Mouse (Mus musculus) hindlimb bud, embryonic 11.5 days (tissue): ENCODE results near the gene Tdrd7.

ENCODE experiments used
- DNase-seq: peaks from one replicate; pipeline ENCODE4 v3.0.0-alpha.2; 2012; ENCODE audit warnings: low read depth, low spot score; ENCODE audit errors: extremely low spot score

Tdrd7 gene

GRCm38 (mm10) chr4:45964771-45965439 lies at the start of gene Tdrd7:
Tdrd7 (plus strand) TSS chr4:45965334.
- DNase-seq = no peak

GRCm38 (mm10) chr4:45917091-45917490 lies 48.0 kb upstream of the Tdrd7 start:
- DNase-seq = no peak

GRCm38 (mm10) chr4:45921663-45922435 lies 43.3 kb upstream of the Tdrd7 start:
- DNase-seq = no peak

GRCm38 (mm10) chr4:45924011-45924410 lies 41.1 kb upstream of the Tdrd7 start:
- DNase-seq = no peak

GRCm38 (mm10) chr4:45928561-45928960 lies 36.6 kb upstream of the Tdrd7 start:
- no peak for DNase-seq

- peak; percentile 39 for DNase-seq
Measured at GRCm38 (mm10) chr4:45941628-45942044, 23.5 kb upstream of the Tdrd7 start.

GRCm38 (mm10) chr4:45947729-45948128 lies 17.4 kb upstream of the Tdrd7 start:
- DNase-seq = no peak

GRCm38 (mm10) chr4:45949109-45949848 lies 15.9 kb upstream of the Tdrd7 start:
- no peak for DNase-seq

- DNase-seq = no peak
Measured at GRCm38 (mm10) chr4:45951830-45952229, 13.3 kb upstream of the Tdrd7 start.

- no peak for DNase-seq
Measured at GRCm38 (mm10) chr4:45953025-45953919, 11.9 kb upstream of the Tdrd7 start.

GRCm38 (mm10) chr4:45955235-45955634 lies 9.9 kb upstream of the Tdrd7 start:
- no peak for DNase-seq

- DNase-seq = no peak
Measured at GRCm38 (mm10) chr4:45956131-45956530, 9.0 kb upstream of the Tdrd7 start.

GRCm38 (mm10) chr4:45956706-45957105 lies 8.4 kb upstream of the Tdrd7 start:
- DNase-seq = no peak

- DNase-seq = no peak
Measured at GRCm38 (mm10) chr4:45965737-45966447, 758 bp downstream of the Tdrd7 start.

GRCm38 (mm10) chr4:45966716-45967115 lies 1.6 kb downstream of the Tdrd7 start:
- DNase-seq = no peak

GRCm38 (mm10) chr4:45967479-45968341 lies 2.6 kb downstream of the Tdrd7 start:
- no peak for DNase-seq

- no peak for DNase-seq
Measured at GRCm38 (mm10) chr4:45969051-45969450, 3.9 kb downstream of the Tdrd7 start.

- DNase-seq = no peak
Measured at GRCm38 (mm10) chr4:45970048-45970560, 5.0 kb downstream of the Tdrd7 start.
